Mouse (Mus musculus): ENCODE measurements around the gene Ehd4.

Ehd4 gene

DNA sequence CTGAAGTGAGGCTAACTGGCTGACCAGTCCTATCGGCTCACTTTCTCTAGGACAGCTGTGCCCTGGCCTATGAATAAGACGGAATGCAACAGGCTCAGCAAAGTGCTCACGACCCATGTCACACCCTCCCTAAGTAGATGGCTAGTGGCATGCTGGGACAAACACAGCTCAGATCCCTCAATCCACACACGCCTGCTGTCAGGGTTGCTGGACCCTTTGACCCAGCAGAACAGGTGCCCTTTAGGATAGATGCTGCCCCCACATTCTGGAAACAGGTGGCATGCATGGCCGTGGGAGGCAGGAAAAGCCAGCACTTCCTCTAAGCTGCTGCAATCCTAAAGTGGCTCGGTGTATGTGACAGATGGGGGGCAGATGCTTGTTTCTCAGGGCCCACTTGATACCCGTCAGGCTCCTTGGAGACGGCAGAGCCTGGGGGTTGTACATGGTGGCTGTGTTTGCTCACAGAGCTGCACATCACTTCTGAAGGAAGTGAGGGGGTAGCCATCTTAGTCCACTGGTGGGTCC is 84.9 kb downstream of the Ehd4 start:
- no peak for DNase-seq (ENCODE audit: low read depth)

DNA sequence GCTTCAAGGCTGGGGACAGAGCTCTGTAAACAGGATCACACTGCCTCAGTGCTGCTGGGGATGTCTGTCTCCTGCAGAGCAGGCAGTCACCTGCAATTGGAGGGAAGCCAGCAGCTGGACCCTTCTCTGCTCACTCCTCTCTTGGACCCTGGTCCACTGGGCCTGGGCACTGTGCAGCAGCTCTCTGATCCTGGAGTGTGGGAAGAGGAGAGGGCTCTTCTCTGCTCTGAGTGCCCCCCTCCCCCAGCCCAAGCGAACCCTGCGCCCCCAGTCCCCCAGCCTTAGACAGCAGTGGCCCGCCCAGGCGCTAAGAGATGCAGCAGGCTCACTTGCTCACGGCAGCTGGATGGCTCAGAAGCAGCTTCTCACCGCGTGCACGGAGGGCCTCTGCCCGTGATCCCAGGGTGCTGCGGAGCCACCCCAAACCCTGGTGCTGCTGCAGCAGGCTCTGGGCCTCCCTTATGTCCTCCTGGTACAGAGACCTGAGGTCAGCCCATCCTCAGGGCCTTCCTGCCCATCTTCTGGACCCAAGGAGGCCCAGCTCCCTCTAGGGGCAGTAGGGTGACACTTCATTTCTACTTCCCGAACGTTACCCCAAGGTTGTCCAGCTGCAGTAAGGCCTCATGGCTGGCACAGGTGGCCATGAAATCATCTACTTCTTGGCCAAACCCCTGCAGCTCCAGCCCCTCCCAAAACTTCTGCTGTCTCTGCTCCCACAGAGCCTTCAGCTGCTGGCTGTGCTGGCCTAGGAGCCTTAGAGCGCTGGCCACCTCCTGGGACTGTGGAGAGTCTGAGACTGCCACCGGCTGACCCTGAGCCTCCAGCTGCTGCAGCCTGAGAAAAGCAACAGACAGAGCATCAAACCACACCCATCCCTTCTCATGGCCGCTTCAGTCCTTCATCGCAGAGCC is 85.6 kb downstream of the Ehd4 start:
- DNase-seq (ENCODE audit: low read depth), result peak; percentile 22

DNA sequence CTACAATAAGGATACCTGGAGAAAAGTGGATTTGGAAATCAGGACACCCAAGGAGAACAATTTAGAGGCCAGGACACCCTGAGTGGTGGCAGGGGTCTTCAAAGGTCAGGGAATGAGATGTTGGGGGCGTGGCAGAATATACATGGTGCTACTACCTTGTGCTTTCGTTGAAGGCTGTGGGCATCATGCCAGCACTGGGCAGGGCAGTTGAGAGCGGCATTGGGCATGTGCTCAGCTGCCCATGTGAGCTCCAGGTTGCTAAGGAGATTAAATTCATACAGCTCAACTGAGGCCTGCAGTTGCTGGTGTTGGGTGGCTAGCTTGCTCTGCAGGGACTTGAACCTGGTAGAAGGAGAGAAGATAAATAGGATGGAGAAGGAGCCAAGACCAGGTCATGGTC is 88.2 kb downstream of the Ehd4 start:
- DNase-seq (ENCODE audit: low read depth), result no peak

DNA sequence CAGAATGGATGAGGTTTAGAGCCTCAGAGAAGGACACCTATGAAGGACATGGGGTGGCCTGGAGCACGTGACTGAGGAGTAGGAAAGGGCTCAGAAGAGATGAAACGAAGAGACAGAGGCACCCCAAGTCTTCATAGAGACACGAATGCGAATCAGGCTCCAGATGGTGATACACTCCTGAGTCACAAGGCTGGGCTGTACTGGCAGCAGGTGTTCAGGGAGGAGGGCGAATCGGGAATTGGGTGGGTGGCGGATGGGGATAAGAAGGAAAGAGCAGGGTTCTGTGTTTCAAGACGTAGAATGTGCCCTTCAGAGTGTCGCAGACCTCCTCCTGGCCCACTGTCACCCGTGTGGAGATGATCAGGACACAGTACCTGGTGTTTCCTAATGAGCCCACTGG is 89.2 kb downstream of the Ehd4 start:
- no peak for DNase-seq (ENCODE audit: low read depth)

DNA sequence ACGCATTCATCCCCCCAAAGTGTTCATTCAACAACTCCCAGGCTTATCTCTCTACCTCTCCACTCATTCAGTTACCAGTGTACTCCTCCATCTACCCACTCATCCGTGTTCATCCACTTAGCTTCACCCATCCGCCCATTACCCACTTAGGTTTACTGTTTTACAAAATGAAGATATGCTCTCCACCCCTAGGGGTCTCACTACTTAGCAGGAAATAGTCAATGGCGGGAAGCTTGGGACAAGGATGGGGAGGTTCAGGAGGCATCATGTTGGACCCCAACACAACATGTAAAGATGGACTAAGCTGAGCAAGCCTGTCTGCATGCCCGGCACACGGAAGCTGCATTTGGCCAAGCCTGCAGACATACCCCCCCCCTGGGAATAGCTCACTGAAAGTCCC is 89.8 kb downstream of the Ehd4 start:
- DNase-seq (ENCODE audit: low read depth), result no peak

DNA sequence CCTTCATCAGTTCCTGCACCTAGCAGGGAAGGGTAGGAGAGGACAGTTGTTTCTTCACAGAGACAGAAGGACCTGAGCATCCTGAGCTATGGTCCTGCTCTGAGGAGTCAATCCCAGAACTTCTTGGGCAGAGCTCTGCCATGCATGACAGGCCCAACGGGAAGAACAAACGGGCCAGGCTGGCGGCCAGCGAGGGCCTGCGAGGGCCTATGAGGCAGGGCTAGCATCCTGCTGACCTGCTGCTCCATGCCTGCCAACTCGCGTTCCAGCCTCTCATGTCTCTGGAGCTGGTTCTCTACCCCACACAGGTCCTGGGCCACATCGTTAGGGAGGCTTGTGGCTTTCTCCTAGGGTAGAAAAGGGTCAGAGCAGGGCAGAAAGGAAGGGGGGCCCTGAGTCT is 92.2 kb downstream of the Ehd4 start:
- DNase-seq (ENCODE audit: low read depth), result no peak

DNA sequence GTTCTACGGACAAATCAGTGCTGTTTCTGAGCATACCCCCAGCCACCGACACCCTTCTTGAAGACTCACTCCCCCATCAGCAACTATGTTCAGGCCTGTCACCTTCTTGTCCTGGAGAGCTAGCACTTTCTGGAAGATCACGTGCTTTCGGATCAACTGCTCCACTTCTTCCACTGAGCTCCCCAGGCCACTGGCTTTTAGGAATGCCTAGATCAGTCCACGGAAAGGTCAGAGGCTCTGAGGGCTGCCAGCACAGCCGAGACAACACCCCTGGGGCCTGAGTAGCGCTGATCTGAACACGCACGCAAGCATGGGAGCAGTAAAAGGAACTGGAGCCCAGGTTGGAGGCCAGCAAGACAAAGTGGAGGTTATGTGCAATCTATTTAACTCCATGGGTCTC is 93.8 kb downstream of the Ehd4 start:
- DNase-seq (ENCODE audit: low read depth), result no peak

DNA sequence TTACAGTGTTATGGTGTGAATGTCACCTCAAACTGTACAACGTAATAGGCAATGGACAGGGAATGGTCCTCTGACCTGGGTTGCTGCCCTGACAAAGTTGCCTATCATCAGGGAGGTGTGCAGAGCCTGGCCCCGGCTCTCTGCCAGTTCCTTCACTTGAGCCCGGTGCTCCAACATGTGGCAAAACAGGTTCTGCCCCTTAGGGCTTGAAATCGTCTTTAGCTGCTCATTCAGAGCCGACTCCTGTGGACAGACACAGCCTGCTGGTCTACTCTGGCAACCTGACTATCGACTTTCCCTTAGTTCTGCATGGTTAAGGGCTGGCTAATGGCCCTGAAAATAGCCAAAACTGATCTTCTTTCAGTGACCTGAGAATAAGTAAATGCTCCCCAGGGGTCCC is 94.2 kb downstream of the Ehd4 start:
- DNase-seq (ENCODE audit: low read depth), result no peak

DNA sequence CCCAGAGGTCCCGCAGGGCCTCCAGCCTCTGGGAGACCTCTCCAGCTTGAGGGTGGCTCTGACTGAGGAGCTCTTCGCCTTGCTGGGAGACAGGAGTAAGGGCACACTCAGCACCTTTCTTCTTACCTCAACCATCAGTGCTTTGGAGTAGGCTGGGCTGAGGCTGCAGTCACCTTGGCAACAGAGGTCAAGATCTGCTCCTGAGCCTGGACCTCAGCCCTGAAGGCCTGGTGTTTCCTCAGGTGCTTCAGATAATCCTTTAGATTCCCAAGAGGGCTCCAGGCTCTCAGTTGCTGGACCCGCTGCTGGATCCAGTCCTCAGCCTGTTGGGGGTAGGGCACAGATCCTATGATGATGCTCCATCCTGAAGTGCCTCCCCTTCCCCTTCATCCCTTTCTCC is 94.9 kb downstream of the Ehd4 start:
- DNase-seq (ENCODE audit: low read depth), result no peak

DNA sequence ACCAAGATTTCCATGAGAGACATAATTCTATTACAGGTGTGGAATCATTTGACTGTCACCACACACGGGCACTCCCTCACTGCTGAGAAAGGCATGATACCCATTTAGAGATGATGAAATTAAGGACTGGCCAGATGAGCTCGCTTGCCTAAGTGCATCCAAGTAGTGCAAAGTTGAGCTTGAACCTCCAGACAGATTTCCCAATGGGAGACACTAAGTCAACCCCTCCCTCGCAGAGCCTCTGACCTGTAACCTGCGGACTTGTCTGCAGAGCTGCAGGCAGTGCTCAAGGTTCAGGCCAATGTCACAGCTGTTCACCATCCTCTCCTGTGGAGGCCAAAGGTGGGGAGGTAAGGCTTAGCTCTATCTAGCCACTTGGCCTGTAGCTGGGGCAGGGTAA is 95.6 kb downstream of the Ehd4 start:
- DNase-seq (ENCODE audit: low read depth), result no peak

DNA sequence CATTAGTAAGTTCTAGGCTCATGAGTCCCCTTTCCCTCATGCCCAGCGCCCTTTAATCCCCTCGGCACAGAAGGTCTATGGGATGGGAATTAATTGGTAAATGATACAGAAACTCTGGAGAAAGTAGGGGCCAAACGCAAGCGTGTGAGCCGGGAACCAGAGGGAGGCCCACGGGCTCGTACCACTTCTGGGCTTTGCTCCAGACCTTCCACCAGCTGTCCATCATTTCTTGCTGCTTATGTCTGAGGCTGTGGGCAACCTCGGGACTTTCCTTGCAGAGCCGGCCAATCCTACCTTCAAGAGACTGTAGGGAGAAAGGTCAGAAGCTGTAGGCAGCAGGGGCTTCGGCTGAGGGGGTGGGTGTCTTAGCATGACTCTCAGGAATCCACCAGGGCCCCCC is 98.5 kb downstream of the Ehd4 start:
- no peak for DNase-seq (ENCODE audit: low read depth)

DNA sequence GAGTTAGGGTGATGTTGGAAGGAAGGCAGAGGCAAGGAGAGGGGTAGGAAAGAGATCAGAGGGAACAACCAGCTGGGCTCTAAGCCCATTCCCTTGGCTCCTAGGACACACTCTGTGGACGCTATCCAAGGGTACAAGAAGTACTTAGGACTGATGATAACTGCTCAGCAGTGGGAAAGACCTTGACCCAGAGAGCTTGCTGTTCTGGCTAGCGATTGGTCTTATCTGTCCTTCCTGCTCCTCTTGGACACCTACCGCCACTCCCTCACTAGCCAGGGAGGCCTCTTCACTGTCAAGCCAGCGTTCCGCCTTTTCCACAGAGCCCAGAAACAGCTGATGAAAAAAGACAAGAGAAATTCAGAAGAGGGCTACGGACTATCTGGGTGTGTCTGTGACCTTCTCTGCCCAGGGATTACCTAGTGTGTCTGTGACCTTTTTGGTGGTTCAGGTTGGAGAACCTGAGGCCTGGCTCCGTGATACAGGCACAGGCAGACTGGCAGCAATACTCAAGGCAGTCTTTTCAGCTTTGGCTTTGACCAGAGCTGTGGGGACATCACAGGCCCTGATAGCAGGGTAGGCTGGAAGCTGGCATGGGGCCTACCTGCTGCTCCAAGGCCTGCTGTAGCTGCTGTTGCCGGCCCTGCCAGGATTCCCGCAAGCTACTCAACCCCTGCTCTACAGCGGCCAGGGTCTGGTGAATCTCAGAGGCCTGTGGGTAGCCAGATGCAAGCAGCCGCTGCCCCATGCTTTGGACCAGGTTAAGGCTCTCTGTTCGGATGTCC is 99.4 kb downstream of the Ehd4 start:
- DNase-seq (ENCODE audit: low read depth), result no peak

DNA sequence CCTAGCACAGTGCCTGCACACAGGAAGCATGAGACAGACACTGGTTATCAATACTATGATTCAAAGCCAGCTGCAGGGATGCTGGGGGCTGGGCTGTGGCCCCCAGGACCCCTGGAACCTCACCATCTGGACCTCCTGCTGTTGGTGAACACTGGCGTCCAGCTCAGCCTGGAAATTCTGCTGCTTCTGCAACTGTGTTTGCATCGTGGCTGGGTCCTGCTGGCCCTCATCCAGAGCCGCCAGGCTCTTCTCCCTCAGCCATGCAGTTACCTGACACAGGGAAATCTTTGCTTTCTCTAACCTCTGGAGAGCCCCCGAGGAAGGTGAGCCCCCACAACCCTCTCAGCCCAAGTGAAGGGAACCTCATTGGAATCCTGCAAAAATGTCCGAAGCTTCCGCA is 103.0 kb downstream of the Ehd4 start:
- no peak for DNase-seq (ENCODE audit: low read depth)

DNA sequence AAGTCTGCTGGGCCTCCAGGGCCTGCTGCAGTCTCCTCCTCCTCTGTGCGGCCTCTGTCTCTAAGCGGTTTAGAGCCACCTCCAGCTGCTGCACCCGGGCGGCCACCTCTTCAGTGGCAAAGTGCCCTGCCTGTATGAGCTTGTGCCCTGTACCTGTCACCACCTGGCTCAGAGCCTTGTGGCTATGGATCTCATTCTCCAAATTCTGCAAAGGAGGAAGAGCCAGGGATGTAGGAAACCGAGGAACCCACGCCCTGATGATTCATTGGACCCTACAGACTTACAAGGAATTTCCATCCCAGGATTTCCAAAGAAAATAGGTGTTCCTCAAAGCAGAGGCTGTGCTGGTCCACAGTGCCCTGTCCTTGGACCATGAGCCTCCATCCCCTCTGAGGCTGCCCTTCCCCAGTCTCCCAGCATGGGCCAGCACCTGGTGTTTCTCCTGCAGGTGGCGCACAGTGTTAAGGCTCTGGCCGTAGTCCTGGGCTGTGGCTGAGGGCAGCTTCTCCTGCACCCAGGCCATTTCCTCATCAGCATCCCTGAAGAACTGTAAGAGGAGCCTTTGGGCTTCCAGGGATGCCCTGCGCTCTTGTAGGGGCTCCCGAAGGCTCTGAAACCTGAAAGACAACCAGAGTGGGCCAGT is 104.7 kb downstream of the Ehd4 start:
- no peak for DNase-seq (ENCODE audit: low read depth)

DNA sequence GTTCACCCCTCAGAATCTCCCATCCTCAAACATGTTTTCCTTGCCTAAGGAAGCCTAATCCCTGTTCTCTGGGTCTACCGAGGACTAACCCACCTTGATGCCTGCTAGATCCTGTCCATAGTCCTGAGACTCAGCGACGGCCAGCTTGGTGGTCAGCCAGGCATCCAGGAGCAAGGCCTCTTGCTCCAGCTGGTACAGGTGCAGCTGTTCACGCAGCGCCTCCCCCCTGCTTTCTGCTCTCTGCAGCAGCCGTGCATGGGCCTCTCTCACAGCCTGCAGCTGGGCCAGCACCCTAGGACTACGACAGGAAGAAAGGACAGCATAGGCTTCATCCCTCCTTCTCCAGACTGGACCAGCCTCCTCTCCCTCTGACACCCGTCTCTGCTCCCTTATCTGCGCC is 106.2 kb downstream of the Ehd4 start:
- DNase-seq (ENCODE audit: low read depth), result no peak

DNA sequence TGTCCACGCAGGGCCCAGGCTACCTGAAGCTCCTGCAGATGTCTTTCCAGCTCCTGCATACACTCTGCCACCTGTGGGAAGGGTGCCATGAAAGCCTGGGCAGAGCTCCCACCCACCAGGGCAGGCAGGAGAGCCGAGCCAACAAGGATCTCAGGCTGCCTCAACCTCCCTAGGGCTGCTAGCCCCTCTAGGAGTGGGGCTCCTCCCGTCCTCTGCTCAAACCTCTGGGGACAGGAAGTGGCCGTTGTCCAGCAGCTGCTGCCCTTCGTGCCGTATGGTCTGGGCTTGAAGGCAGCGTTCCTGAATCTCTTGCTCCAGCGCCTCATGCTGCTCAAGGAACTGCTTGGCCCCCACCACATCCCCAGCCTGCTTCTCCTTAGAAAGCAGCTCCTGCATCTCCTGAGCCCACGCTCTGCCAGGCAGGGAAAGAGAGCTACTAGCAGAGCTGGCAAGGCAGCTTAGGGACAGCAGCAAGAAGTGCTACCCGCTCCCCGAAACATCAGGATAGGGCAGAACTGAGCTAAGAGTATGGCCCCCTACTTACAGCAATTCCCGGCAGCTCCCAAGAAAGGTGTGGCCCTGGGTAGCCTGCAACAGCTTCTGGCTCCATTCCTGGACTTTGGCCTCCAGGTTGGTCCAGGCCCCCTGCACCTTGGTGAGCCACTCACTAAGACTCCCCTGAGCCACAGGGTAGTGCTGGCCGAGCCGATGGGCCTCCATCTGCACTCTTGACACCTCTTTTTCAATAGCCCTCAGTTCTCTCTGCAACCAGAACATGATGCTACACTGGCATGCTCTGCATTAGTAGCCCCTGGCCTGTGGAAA is 107.7 kb downstream of the Ehd4 start:
- no peak for DNase-seq (ENCODE audit: low read depth)

DNA sequence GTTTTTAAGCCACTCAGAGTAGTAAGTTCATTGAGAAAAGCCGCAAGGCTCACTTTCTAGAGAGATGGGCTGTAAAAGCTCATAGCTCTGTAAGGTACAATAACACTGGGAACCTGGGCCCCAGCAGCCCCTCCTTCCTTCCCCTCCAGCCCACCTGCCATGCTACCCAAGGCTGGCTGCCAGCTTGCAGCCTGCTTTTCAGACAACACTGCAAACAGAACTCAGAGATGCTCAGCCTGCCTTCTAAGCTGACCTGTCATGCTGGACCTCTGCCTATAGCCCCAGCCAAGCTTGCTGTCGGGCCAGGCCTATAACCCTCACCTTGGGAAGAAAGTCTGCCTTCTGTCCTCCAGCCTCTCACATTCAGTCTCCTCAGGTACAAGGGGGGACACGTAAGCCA is 109.7 kb downstream of the Ehd4 start:
- no peak for DNase-seq (ENCODE audit: low read depth)

DNA sequence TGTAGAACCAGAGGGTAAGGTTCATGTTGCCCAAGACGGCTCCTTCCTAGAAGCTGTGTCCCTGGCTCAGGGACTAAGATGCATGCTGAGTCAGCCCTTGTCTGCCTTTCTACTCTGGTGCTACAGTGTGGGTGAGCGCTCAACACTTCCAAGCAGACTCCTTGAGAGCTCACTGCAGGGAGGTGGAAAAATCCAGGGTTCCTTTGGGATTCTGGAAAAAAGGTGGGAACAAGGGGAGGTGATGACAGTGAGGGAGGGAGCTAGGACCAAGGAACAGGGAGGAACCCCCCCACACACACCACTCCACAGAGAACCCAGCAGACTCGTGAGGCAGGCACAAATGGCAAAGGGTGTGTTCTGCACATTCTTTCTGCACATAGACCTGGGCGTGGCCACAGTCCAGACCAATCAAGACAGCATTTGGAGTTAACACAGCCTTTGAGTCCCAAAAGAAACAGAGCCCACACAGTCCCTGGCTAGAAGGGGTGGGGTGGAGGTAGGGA is 110.3 kb downstream of the Ehd4 start:
- DNase-seq (ENCODE audit: low read depth), result no peak

DNA sequence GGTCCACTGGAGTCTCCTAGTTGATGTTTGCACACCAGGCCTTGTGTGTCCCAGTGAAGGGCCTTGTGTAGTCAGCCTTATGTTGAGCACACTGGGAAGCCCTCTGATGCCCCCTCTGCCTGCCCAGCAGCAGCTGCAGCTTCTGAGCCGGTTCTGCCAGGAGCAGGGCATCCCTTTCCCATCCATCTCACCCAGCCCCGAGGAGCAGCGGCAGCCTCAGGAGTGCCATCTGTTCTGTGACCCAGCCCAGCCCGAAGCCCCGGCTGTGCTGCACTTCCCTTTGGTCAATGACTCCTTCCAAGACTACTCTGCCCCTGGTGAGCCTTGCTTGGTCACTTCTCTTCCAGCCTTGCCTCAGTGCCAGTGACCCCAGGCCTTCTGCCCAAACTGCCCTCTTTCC is 113.4 kb downstream of the Ehd4 start:
- DNase-seq (ENCODE audit: low read depth), result no peak
